Mouse (Mus musculus): ENCODE measurements around the gene Cnot1. TPM values are rescaled to one million over a fixed set of nuclear protein-coding genes. Genes with fewer than 3 reads are reported as not detected.

Gene Cnot1
- polyA plus RNA-seq, 1 experiment = 40.6 TPM

GRCm38 (mm10) chr8:95716546-95717335 lies 90.5 kb downstream of the Cnot1 start:
- no peaks in the 10 kb centered on the region for H3K79me3 ChIP-seq (ENCODE audit: low read depth)

GRCm38 (mm10) chr8:95715676-95716531 lies 91.4 kb downstream of the Cnot1 start, which contains the start of gene Setd6:
Gene Setd6 (plus strand): TSS chr8:95715881.
- H3K79me2 ChIP-seq (ENCODE audit: control insufficient read depth, insufficient read depth) = peaks cover 15% of the 10 kb centered on the region
- H3K4me3 ChIP-seq (ENCODE audit: insufficient read depth, poor library complexity, severe bottlenecking) = peak within 1 kb of the TSS; percentile 56
- H3ac ChIP-seq (ENCODE audit: control insufficient read depth, insufficient read length, low read depth) = peak within 1 kb of the TSS; percentile 97
- peaks cover 43% of the 10 kb centered on the region for H3K36me3 ChIP-seq (ENCODE audit: control insufficient read depth, insufficient read depth)
- H3K79me3 ChIP-seq (ENCODE audit: low read depth) = no peaks in the 10 kb centered on the region
- H3K27me3 ChIP-seq (ENCODE audit: control insufficient read depth, insufficient read depth, insufficient read length) = no peaks in the 10 kb centered on the region
- peak; percentile 42 for TF ChIP-seq MAX (IDR thresholded peaks at IDR 0.05)
- no peak for TF ChIP-seq FOSL1 (IDR thresholded peaks at IDR 0.05; ENCODE audit: insufficient read depth, low read length, poor library complexity, severe bottlenecking)

More at GRCm38 (mm10) chr8:95716546-95717335, 90.5 kb downstream of the Cnot1 start:
- TF ChIP-seq CTCF (IDR thresholded peaks at IDR 0.05; ENCODE audit: control insufficient read depth, insufficient read depth, insufficient read length) (no peak), MAX (IDR thresholded peaks at IDR 0.05) (no peak), CEBPB (IDR thresholded peaks at IDR 0.05; ENCODE audit: low read depth) (no peak), FOSL1 (IDR thresholded peaks at IDR 0.05; ENCODE audit: insufficient read depth, low read length, poor library complexity, severe bottlenecking) (no peak), MYOG (IDR thresholded peaks at IDR 0.05; ENCODE audit: control insufficient read depth, extremely low read depth, insufficient read length) (no peak), MYOD1 (IDR thresholded peaks at IDR 0.05; ENCODE audit: control insufficient read depth, insufficient read length, low read depth) (no peak), USF1 (IDR thresholded peaks at IDR 0.05; ENCODE audit: low read depth) (no peak)
- H3K27me3 ChIP-seq (ENCODE audit: control insufficient read depth, insufficient read depth, insufficient read length) = no peaks in the 10 kb centered on the region
- peaks cover 15% of the 10 kb centered on the region for H3K79me2 ChIP-seq (ENCODE audit: control insufficient read depth, insufficient read depth)
- H3ac ChIP-seq (ENCODE audit: control insufficient read depth, insufficient read length, low read depth) = peak overlapping the region; percentile 97
- H3K4me3 ChIP-seq (ENCODE audit: insufficient read depth, poor library complexity, severe bottlenecking) = peak overlapping the region; percentile 56
- peaks cover 51% of the 10 kb centered on the region for H3K36me3 ChIP-seq (ENCODE audit: control insufficient read depth, insufficient read depth)

- H3K36me3 ChIP-seq (ENCODE audit: control insufficient read depth, insufficient read depth) = peaks cover 34% of the 10 kb centered on the region
- H3K79me3 ChIP-seq (ENCODE audit: low read depth) = no peaks in the 10 kb centered on the region
- H3ac ChIP-seq (ENCODE audit: control insufficient read depth, insufficient read length, low read depth) = peak overlapping the region; percentile 97
- peaks cover 15% of the 10 kb centered on the region for H3K79me2 ChIP-seq (ENCODE audit: control insufficient read depth, insufficient read depth)
- no peak overlapping the region for H3K4me3 ChIP-seq (ENCODE audit: insufficient read depth, poor library complexity, severe bottlenecking)
- no peaks in the 10 kb centered on the region for H3K27me3 ChIP-seq (ENCODE audit: control insufficient read depth, insufficient read depth, insufficient read length)
- no peak for TF ChIP-seq CEBPB (IDR thresholded peaks at IDR 0.05; ENCODE audit: low read depth)
- no peak for TF ChIP-seq MAX (IDR thresholded peaks at IDR 0.05)
- no peak for TF ChIP-seq USF1 (IDR thresholded peaks at IDR 0.05; ENCODE audit: low read depth)
- TF ChIP-seq MYOG (IDR thresholded peaks at IDR 0.05; ENCODE audit: control insufficient read depth, extremely low read depth, insufficient read length) = no peak
- TF ChIP-seq CTCF (IDR thresholded peaks at IDR 0.05; ENCODE audit: control insufficient read depth, insufficient read depth, insufficient read length) = no peak
- TF ChIP-seq MYOD1 (IDR thresholded peaks at IDR 0.05; ENCODE audit: control insufficient read depth, insufficient read length, low read depth) = no peak
- no peak for TF ChIP-seq FOSL1 (IDR thresholded peaks at IDR 0.05; ENCODE audit: insufficient read depth, low read length, poor library complexity, severe bottlenecking)
These were observed 92.3 kb downstream of the Cnot1 start for GRCm38 (mm10) chr8:95714837-95715413.

- no peaks in the 10 kb centered on the region for H3K27me3 ChIP-seq (ENCODE audit: control insufficient read depth, insufficient read depth, insufficient read length)
- peaks cover 28% of the 10 kb centered on the region for H3K36me3 ChIP-seq (ENCODE audit: control insufficient read depth, insufficient read depth)
- peaks cover 15% of the 10 kb centered on the region for H3K79me2 ChIP-seq (ENCODE audit: control insufficient read depth, insufficient read depth)
- no peak overlapping the region for H3K4me3 ChIP-seq (ENCODE audit: insufficient read depth, poor library complexity, severe bottlenecking)
- no peaks in the 10 kb centered on the region for H3K79me3 ChIP-seq (ENCODE audit: low read depth)
- TF ChIP-seq USF1 (IDR thresholded peaks at IDR 0.05; ENCODE audit: low read depth) = no peak
- H3ac ChIP-seq (ENCODE audit: control insufficient read depth, insufficient read length, low read depth) = no peak overlapping the region
These were observed 92.9 kb downstream of the Cnot1 start for GRCm38 (mm10) chr8:95714367-95714766.

DNA sequence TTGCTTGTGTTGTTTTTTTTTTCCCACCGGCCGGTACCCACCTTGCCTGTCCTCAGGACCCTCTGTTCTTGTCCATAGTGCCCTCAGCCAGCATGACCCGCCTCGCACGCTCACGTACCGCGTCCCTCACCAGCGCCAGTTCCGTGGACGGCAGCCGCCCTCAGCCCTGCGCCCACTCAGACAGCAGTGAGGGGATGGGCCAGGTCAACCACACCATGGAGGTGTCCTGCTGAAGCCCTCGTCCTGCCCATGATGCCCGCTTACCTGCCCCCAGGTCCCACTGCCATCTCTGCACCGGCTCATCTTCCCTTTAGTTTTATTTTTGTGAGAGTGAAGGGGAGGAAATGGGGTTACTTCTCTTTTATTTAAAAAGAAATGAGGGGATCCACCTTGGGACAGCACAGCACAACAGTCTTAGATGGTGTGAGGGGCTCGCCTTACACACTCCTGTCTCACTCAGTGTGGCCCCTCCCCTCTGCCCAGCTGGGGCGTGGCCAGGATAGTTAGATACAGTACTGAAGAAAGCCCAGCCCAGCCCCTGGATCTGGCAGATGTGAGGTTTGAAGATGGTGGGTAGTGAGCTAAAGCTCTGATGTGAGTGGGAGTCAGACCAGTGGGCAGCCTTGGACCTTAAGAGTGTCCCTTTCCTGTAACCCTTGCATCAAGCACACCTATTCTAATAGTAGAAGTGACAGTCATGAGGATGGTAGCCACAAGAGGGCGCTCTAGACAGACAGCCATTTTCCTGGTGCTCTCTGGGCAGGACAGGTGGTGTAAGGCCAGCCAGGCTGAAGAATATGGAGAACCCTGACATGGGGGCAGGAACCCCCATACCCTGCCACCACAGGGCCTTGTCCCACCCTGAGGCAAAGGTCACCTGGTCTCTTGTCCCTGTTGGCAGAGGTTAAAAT lies 93.9 kb downstream of the Cnot1 start:
- no peak overlapping the region for H3K4me3 ChIP-seq (ENCODE audit: insufficient read depth, poor library complexity, severe bottlenecking)
- no peaks in the 10 kb centered on the region for H3K27me3 ChIP-seq (ENCODE audit: control insufficient read depth, insufficient read depth, insufficient read length)
- H3K79me2 ChIP-seq (ENCODE audit: control insufficient read depth, insufficient read depth) = peaks cover 15% of the 10 kb centered on the region
- H3K36me3 ChIP-seq (ENCODE audit: control insufficient read depth, insufficient read depth) = peaks cover 18% of the 10 kb centered on the region
- no peak overlapping the region for H3ac ChIP-seq (ENCODE audit: control insufficient read depth, insufficient read length, low read depth)
- H3K79me3 ChIP-seq (ENCODE audit: low read depth) = no peaks in the 10 kb centered on the region
- TF ChIP-seq USF1 (IDR thresholded peaks at IDR 0.05; ENCODE audit: low read depth) (no peak), CTCF (IDR thresholded peaks at IDR 0.05; ENCODE audit: control insufficient read depth, insufficient read depth, insufficient read length) (peak; percentile 53), FOSL1 (IDR thresholded peaks at IDR 0.05; ENCODE audit: insufficient read depth, low read length, poor library complexity, severe bottlenecking) (no peak), CEBPB (IDR thresholded peaks at IDR 0.05; ENCODE audit: low read depth) (no peak), MYOD1 (IDR thresholded peaks at IDR 0.05; ENCODE audit: control insufficient read depth, insufficient read length, low read depth) (peak; percentile 7), MAX (IDR thresholded peaks at IDR 0.05) (no peak), MYOG (IDR thresholded peaks at IDR 0.05; ENCODE audit: control insufficient read depth, extremely low read depth, insufficient read length) (no peak)
